Mouse (Mus musculus): Measurements from ENCODE around the gene Tmem238l. TPM values are rescaled to one million over a fixed set of nuclear protein-coding genes. Genes with fewer than 3 reads are reported as not detected.

Tmem238l gene
- polyA plus RNA-seq (2015; fragmentation: Nextera tagmentation; extraction: Ambion mirVana), result not detected in 2 replicates

DNA sequence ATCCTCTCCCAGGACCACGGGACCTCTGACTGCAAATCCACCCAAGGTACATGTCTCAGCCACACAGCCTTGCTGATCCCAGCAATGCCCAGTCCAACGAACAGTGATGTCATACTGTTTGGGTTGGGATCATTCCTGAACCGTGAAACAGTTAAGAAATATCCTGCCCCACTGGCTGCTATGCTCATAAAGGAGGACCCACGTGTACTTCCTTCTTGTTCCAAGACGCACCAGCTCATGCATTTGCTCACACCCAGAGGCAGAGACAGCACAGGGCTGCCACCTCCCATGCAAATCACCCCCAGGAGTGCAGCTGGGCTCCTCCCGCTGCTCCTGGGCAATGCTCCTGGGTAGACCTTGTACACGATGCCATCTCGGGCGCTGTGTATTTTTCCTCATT is at the start of gene Tmem238l:
Gene Tmem238l, plus strand, starts transcription at position 336 of the 400 bp plus-strand sequence.

DNA sequence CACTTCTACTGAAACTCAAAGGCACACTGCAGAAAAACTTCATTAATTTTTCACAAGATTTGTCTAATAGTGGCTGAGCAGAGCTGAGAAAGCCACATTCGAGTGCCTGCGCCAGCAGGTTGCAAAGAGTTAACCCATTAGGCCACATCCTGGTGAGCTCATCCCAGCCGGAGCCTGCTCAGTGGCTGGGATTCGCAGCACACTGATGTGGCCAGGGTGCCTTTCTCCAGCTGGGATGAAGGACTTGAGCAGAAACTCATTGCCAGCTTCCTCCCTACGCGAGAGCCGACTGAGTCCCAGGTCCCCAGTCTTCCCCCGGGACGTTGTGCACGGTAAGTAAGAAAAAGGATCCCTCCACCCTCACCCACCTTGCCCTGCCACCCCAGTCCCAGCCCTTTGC is 44.6 kb upstream of the Tmem238l start, which contains the start of gene Pirt:
Gene Pirt, plus strand, starts transcription at position 171 of the 400 bp plus-strand sequence.

Other genes with a start within 250 kb of the Tmem238l start
- 7.9 and 26.3 TPM in 2 replicates for gene Pirt, start 44.7 kb upstream of the Tmem238l start, polyA plus RNA-seq (2015; fragmentation: Nextera tagmentation; extraction: Ambion mirVana)
- gene Tmem220, start 68.5 kb downstream of the Tmem238l start, polyA plus RNA-seq (2015; fragmentation: Nextera tagmentation; extraction: Ambion mirVana), result 2.5 and 5.0 TPM in 2 replicates
- gene Adprm, start 96.0 kb downstream of the Tmem238l start, polyA plus RNA-seq (2015; fragmentation: Nextera tagmentation; extraction: Ambion mirVana), result 29.0 and 37.4 TPM in 2 replicates
- 9.6 and 15.8 TPM in 2 replicates for gene Sco1, start 96.0 kb downstream of the Tmem238l start, polyA plus RNA-seq (2015; fragmentation: Nextera tagmentation; extraction: Ambion mirVana)
- gene Myh3, start 121.7 kb downstream of the Tmem238l start, polyA plus RNA-seq (2015; fragmentation: Nextera tagmentation; extraction: Ambion mirVana), result 0.32 and 6.3 TPM in 2 replicates
- gene Myh2, start 214.4 kb downstream of the Tmem238l start, polyA plus RNA-seq (2015; fragmentation: Nextera tagmentation; extraction: Ambion mirVana), result 0.09 and 0.94 TPM in 2 replicates
- 1.7 TPM in 1 of 2 replicates, not detected in the other for gene Myh1, start 243.4 kb downstream of the Tmem238l start, polyA plus RNA-seq (2015; fragmentation: Nextera tagmentation; extraction: Ambion mirVana)